Mouse (Mus musculus) lung, adult 2 months (tissue): Measurements from ENCODE around the gene 1700016H13Rik. TPM values are rescaled to one million over a fixed set of nuclear protein-coding genes. Genes with fewer than 3 reads are reported as not detected.

ENCODE experiments used
- DNase-seq: peaks from one replicate; pipeline ENCODE4 v3.0.0; 2022
- H3K4me1 ChIP-seq: fragments of 200-500 bp; 2 replicates; pipeline ENCODE4 v1.6.1; 2011; ENCODE audit warnings: low read length; ENCODE audit not compliant: control insufficient read depth, insufficient read depth
- H3K4me3 ChIP-seq: fragments of 200-500 bp; replicated peaks from 2 replicates; pipeline ENCODE3; 2011; ENCODE audit warnings: low read depth, mild to moderate bottlenecking, control low read depth, low read length; ENCODE audit errors: extremely low read depth
- CTCF ChIP-seq: fragments of 200-500 bp; IDR thresholded peaks from 2 replicates; pipeline ENCODE4 v1.5.1; 2011; ENCODE audit warnings: mild to moderate bottlenecking, low read length, control low read depth; ENCODE audit not compliant: insufficient read depth
- POLR2A ChIP-seq: fragments of 200-500 bp; IDR thresholded peaks from 2 replicates; pipeline ENCODE4 v1.6.1; 2011; ENCODE audit warnings: low read depth, mild to moderate bottlenecking, control low read depth, low read length, borderline replicate concordance; ENCODE audit errors: extremely low read depth
- WGBS: fragments of 180-500 bp; shearing (Covaris S2); methylation state at CpG from one replicate; pipeline ENCODE4 v1.1.7; 2018; 5-methylcytosine and 5-hydroxymethylcytosine counted together
- polyA plus RNA-seq: library from polyadenylated mRNA; depleted of rRNA; stranded (reverse); fragments of >200 nt; gene quantifications from 2 replicates; pipeline ENCODE4 v1.2.3, GENCODE M21; 2012

1700016H13Rik gene
- polyA plus RNA-seq, 1 experiment: 0.21 TPM

DNA sequence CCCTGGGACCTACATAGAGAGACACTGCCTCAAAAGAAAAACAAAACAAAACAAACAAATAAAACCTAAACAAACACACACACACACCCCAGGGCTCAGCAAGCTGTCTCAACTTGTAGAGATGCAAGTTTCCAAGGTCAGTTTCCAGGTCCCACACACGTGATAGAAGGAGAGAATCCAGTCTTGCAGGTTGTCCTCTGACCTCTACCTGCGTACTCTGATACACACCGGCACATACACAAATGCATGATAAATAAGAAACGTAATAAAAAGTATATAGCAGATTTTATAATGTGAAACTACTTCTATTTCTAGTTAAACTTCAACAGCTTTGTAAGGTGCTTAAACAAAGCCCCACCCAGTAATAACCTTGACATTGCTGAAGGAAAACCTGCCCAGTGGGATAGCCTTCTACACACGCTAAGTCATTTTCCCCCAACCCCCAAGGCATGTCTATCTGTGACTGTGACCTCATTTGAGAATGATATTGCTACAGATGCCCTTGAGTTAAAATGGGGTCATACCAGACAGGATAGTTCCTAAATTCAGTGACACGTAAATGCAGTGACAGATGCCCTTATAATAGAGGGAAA is 20.6 kb upstream of the 1700016H13Rik start:
- DNase-seq: no peak
- WGBS: 76% methylated on average over 6 of the region's 6 CpGs
- no peak for TF ChIP-seq CTCF
- no peak for TF ChIP-seq POLR2A

GRCm38 (mm10) chr5:103674482-103674881 is 18.7 kb upstream of the 1700016H13Rik start:
- TF ChIP-seq POLR2A: no peak
- no peak for TF ChIP-seq CTCF
- Histone ChIP-seq H3K4me3 (no peak overlapping the region), H3K4me1 (no peaks in the 10 kb centered on the region)
- DNase-seq: no peak
- 71% methylated on average over 6 of the region's 6 CpGs for WGBS

More for the DNA sequence above, 20.6 kb upstream of the 1700016H13Rik start:
- Histone ChIP-seq H3K4me1 (no peaks in the 10 kb centered on the region), H3K4me3 (no peak overlapping the region)

GRCm38 (mm10) chr5:103673611-103674010 is 17.8 kb upstream of the 1700016H13Rik start:
- TF ChIP-seq CTCF: no peak
- TF ChIP-seq POLR2A: no peak
- Histone ChIP-seq H3K4me1 (no peaks in the 10 kb centered on the region), H3K4me3 (no peak overlapping the region)
- DNase-seq: no peak
- 82% methylated on average over 4 of the region's 4 CpGs for WGBS

DNA sequence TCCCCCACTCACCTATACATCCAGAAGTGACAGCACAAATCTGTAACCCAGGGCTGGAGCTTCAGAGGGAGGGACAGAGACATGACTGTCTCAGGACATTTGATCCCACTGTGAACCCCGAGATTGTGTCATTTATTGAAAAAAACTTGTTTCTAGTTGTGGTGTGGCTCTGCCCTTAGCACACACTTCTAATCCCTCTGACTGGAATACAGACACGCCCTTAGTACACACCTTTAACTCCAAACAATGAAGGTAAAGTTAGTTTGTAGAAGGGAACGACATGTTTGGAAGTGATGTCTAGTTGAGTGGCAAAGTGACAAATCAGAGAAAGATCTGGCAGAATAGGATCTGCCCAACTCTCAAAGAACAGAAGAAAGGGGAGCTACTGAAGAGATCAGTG is 16.0 kb upstream of the 1700016H13Rik start:
- H3K4me3 ChIP-seq: no peak overlapping the region
- 64% methylated on average over 3 of the region's 3 CpGs for WGBS
- TF ChIP-seq POLR2A (no peak), CTCF (no peak)
- DNase-seq: no peak
- H3K4me1 ChIP-seq: no peaks in the 10 kb centered on the region

- Histone ChIP-seq H3K4me1 (no peaks in the 10 kb centered on the region), H3K4me3 (no peak overlapping the region)
- 61% methylated on average over 2 of the region's 2 CpGs for WGBS
- TF ChIP-seq POLR2A: no peak
- TF ChIP-seq CTCF: no peak
- no peak for DNase-seq
Measured at GRCm38 (mm10) chr5:103665876-103666275, 10.1 kb upstream of the 1700016H13Rik start.

- 79% methylated on average over 9 of the region's 9 CpGs for WGBS
- Histone ChIP-seq H3K4me3 (no peak overlapping the region), H3K4me1 (no peaks in the 10 kb centered on the region)
- TF ChIP-seq CTCF (no peak), POLR2A (no peak)
- DNase-seq: no peak
Measured at GRCm38 (mm10) chr5:103664932-103665331, 9.1 kb upstream of the 1700016H13Rik start.

DNA sequence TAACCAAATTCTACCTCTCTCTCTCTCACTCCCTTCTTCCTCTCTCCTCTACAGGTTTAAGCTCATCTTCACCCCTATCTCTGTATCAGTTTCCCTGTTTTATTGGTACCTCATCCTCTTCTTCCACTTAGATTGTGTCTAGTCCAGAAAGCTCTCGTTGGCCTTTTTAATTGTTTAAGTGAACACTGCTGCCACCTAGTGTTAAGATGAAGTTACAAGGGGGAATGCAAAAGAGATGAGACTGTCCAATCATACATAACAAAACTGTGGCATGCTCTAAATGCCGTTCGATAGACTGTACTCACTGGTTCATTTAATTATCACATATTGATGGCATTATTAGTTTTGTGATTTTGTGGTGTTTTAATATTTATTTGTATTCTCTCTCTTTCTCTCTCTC is 3.8 kb upstream of the 1700016H13Rik start:
- TF ChIP-seq POLR2A (no peak), CTCF (0 out of 2 replicates have a peak, but pooled peaks have one; percentile 19)
- WGBS: 15% methylated on average over 3 of the region's 3 CpGs
- H3K4me1 ChIP-seq: peaks cover 3% of the 10 kb centered on the region
- H3K4me3 ChIP-seq: no peak overlapping the region
- no peak for DNase-seq

GRCm38 (mm10) chr5:103658921-103659320 is 3.1 kb upstream of the 1700016H13Rik start:
- TF ChIP-seq CTCF (no peak), POLR2A (no peak)
- DNase-seq: no peak

DNA sequence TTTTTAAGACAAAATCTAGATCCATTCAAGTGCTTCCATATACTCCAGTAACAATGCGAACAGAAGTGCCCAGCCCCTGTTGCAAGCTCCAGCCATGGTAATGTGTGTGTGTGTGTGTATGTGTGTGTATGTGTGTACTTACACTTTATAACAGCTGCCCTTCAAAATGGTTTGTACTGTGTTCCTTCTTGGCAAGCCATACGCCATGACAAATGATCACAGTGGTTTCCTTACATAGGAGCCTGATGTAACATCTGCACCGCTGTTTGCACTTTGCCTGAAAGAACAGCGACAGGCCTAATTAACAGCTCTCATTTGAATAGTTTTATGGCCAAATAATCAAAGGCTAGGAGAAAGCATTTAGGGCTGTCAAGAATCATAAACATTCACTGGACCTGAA is 1.0 kb downstream of the 1700016H13Rik start:
- 68% methylated on average over 4 of the region's 4 CpGs for WGBS
- Histone ChIP-seq H3K4me1 (peaks cover 3% of the 10 kb centered on the region), H3K4me3 (no peak overlapping the region)
- DNase-seq: no peak
- no peak for TF ChIP-seq POLR2A
- TF ChIP-seq CTCF: no peak

More at GRCm38 (mm10) chr5:103658921-103659320, 3.1 kb upstream of the 1700016H13Rik start:
- WGBS: 54% methylated on average over 5 of the region's 5 CpGs
- Histone ChIP-seq H3K4me3 (no peak overlapping the region), H3K4me1 (peaks cover 3% of the 10 kb centered on the region)

- Histone ChIP-seq H3K4me3 (no peak overlapping the region), H3K4me1 (peaks cover 3% of the 10 kb centered on the region)
- TF ChIP-seq POLR2A (no peak), CTCF (peak; percentile 44)
- no peak for DNase-seq
- WGBS: 41% methylated on average over 6 of the region's 6 CpGs
Measured at GRCm38 (mm10) chr5:103654225-103654624, 1.6 kb downstream of the 1700016H13Rik start.

GRCm38 (mm10) chr5:103647320-103647719 is 8.5 kb downstream of the 1700016H13Rik start:
- 73% methylated on average over 3 of the region's 3 CpGs for WGBS
- DNase-seq: no peak

More at GRCm38 (mm10) chr5:103647320-103647719, 8.5 kb downstream of the 1700016H13Rik start:
- no peak; the same call in 1 of the 2 replicates for TF ChIP-seq POLR2A
- no peak for TF ChIP-seq CTCF
- H3K4me1 ChIP-seq: peaks cover 4% of the 10 kb centered on the region
- H3K4me3 ChIP-seq: no peak overlapping the region
